Mouse (Mus musculus): ENCODE measurements at regions not wholly inside any gene's neighbourhood (a gene's known extent, or its start where the extent isn't known, plus 50 kb on each side); places are given as distances from the start of the nearest gene placed in this dataset.
"Not testable (repeated sequence)": the region's sequence is repeated elsewhere in the genome, so short reads cannot be mapped to it uniquely, and the experiment has no call there.

GRCm38 (mm10) chr12:15416180-15416766 lies 400.4 kb downstream of the Trib2 start:
- CTCF ChIA-PET, result interaction anchor here (0.7 kb wide), 1 partner anchor 530 kb away, joined by 8 read pairs; no protein-coding TSS in a partner anchor

GRCm38 (mm10) chr12:15410419-15410818 lies 406.3 kb downstream of the Trib2 start:
- CTCF ChIA-PET, result no interaction called here

GRCm38 (mm10) chr12:15407577-15407976 lies 409.1 kb downstream of the Trib2 start:
- CTCF ChIA-PET, result not testable (repeated sequence)

- CTCF ChIA-PET, result no interaction called here
Measured at GRCm38 (mm10) chr12:15392641-15393040, 424.1 kb downstream of the Trib2 start.

GRCm38 (mm10) chr12:15388574-15388973 lies 428.1 kb downstream of the Trib2 start:
- CTCF ChIA-PET, result no interaction called here

GRCm38 (mm10) chr12:15357808-15358207 lies 458.9 kb downstream of the Trib2 start:
- CTCF ChIA-PET, result no interaction called here

- CTCF ChIA-PET, result interaction anchor here (0.5 kb wide), 1 partner anchor 49 kb away, joined by 4 read pairs; no protein-coding TSS in a partner anchor
Measured at GRCm38 (mm10) chr12:15320697-15321449, 495.8 kb downstream of the Trib2 start.

GRCm38 (mm10) chr12:15319647-15320046 lies 497.1 kb downstream of the Trib2 start:
- CTCF ChIA-PET, result no interaction called here

GRCm38 (mm10) chr12:15294898-15295297 lies 521.8 kb downstream of the Trib2 start:
- CTCF ChIA-PET, result no interaction called here

GRCm38 (mm10) chr12:15262165-15262564 lies 554.6 kb downstream of the Trib2 start:
- CTCF ChIA-PET, result no interaction called here

GRCm38 (mm10) chr12:15261604-15262003 lies 555.1 kb downstream of the Trib2 start:
- CTCF ChIA-PET, result no interaction called here

- CTCF ChIA-PET, result no interaction called here
Measured at GRCm38 (mm10) chr12:15260907-15261415, 555.8 kb downstream of the Trib2 start.

GRCm38 (mm10) chr12:15244966-15245365 lies 571.8 kb downstream of the Trib2 start:
- CTCF ChIA-PET, result no interaction called here

- CTCF ChIA-PET, result no interaction called here
Measured at GRCm38 (mm10) chr12:15222497-15223170, 594.1 kb downstream of the Trib2 start.

GRCm38 (mm10) chr12:15218504-15218903 lies 598.2 kb downstream of the Trib2 start:
- CTCF ChIA-PET, result no interaction called here

GRCm38 (mm10) chr12:15216180-15216579 lies 600.5 kb downstream of the Trib2 start:
- CTCF ChIA-PET, result no interaction called here

GRCm38 (mm10) chr12:15174411-15175041 lies 642.2 kb downstream of the Trib2 start:
- CTCF ChIA-PET, result no interaction called here

GRCm38 (mm10) chr12:15162605-15163004 lies 654.1 kb downstream of the Trib2 start:
- CTCF ChIA-PET, result no interaction called here

GRCm38 (mm10) chr12:15161864-15162263 lies 654.9 kb downstream of the Trib2 start:
- CTCF ChIA-PET, result no interaction called here

GRCm38 (mm10) chr12:15160478-15160998 lies 656.2 kb downstream of the Trib2 start:
- CTCF ChIA-PET, result no interaction called here

GRCm38 (mm10) chr12:15146398-15146797 lies 670.3 kb downstream of the Trib2 start:
- CTCF ChIA-PET, result no interaction called here

- CTCF ChIA-PET, result no interaction called here
Measured at GRCm38 (mm10) chr12:15137039-15137438, 679.7 kb downstream of the Trib2 start.

Data from spleen, embryonic (tissue).